Mouse (Mus musculus): ENCODE measurements around the gene Gemin7. TPM values are rescaled to one million over a fixed set of nuclear protein-coding genes. Genes with fewer than 3 reads are reported as not detected.

Gemin7 gene
- polyA plus RNA-seq, 1 experiment from 2014 or later, result 138 TPM

DNA sequence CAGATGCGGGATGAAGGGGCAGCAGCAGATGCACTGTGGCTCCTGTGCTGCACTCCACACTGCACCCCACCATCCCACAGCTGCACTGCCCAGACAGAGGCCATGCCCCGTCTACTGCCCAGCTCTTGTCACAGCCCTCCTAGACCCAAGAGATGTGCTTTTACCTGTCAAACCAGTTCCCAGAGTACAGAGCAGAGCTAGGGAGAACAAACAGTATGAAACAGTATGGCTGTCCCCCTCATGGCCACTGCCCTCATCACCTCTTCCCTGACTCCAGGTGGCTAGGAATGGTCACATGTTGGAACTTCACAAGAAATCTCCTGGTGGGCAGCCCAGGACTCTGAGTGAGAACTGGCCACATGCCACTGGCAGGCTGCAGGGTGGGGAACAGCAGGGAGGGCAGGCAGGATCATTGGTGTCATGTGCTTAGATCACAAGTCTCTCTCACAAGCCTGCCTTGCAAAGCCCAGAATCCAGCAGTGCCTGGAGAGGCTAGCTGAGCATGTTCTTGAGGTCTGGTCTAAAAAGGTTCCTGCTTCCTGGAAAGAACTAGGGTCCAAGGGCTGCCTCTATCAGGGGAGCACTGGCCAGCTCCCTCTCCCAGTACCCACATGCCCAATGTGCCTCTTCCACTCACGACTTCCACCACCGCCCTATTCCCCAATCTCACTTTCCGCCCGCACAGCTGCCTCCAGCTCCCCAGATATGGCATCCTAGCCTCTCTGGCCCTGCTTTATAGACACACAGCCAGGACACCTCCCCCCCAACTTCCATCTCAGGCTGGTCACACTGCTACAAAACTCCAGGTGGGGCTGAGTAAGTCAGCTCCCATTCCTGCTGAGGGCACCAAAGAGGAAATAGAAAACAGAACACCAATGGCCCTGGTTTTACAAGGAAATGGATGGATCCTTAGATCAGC is 19.2 kb downstream of the Gemin7 start:
- H3K36me3 ChIP-seq, result peaks cover 36% of the 10 kb centered on the region
- H3K27ac ChIP-seq, result no peak overlapping the region
- peak overlapping the region; percentile 99 for H3K4me2 ChIP-seq (replicated peaks)
- WGBS, result 97% methylated on average over 6 of the region's 6 CpGs
- peak overlapping the region; percentile 97; the same call in 1 of the 2 replicates for H3K9ac ChIP-seq (replicated peaks)
- H3K9me3 ChIP-seq, result no peaks in the 10 kb centered on the region
- ATAC-seq, result no peak
- H3K4me3 ChIP-seq (replicated peaks), result 0 out of 2 replicates have a peak overlapping the region, but pooled peaks have one; percentile 4
- H3K27me3 ChIP-seq, result no peaks in the 10 kb centered on the region
- peaks cover 52% of the 10 kb centered on the region for H3K4me1 ChIP-seq (replicated peaks)

- H3K27ac ChIP-seq, result no peak overlapping the region
- H3K4me1 ChIP-seq (replicated peaks), result peaks cover 48% of the 10 kb centered on the region
- peaks cover 45% of the 10 kb centered on the region for H3K36me3 ChIP-seq
- ATAC-seq, result no peak
- 97% methylated on average over 2 of the region's 2 CpGs for WGBS
- no peak overlapping the region for H3K4me3 ChIP-seq (replicated peaks)
- H3K9me3 ChIP-seq, result no peaks in the 10 kb centered on the region
- 0 out of 2 replicates have a peak overlapping the region, but pooled peaks have one; percentile 28 for H3K9ac ChIP-seq (replicated peaks)
- no peak overlapping the region for H3K4me2 ChIP-seq (replicated peaks)
- H3K27me3 ChIP-seq, result no peaks in the 10 kb centered on the region
Observed at GRCm38 (mm10) chr7:19557086-19557485, 20.3 kb downstream of the Gemin7 start.

DNA sequence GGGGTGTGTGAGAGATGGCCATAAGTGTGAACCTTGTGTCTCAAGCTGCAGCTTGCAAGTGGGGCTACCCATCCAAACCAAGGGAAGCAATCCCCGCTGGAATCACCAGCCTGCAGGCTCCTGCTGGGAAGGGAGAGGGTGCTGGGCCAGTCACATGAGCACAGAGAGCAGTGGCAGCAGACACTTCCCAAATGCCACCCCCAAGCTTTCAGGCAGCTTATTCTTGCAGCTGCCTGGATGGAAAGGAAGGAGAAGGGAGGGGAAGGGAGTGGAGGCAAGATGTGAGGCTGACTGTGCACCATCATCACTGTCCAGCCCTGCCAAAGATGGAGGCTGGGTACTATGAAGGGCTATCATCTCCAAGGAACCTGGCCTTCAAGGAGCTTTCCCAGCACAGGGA is 23.2 kb downstream of the Gemin7 start:
- no peak for ATAC-seq
- Histone ChIP-seq H3K36me3 (peaks cover 45% of the 10 kb centered on the region), H3K27ac (no peak overlapping the region), H3K9me3 (no peaks in the 10 kb centered on the region), H3K4me2 (replicated peaks) (no peak overlapping the region), H3K4me3 (replicated peaks) (no peak overlapping the region), H3K27me3 (no peaks in the 10 kb centered on the region), H3K9ac (replicated peaks) (no peak overlapping the region), H3K4me1 (replicated peaks) (peaks cover 27% of the 10 kb centered on the region)
- WGBS, result 75% methylated on average over 1 of the region's 1 CpGs

DNA sequence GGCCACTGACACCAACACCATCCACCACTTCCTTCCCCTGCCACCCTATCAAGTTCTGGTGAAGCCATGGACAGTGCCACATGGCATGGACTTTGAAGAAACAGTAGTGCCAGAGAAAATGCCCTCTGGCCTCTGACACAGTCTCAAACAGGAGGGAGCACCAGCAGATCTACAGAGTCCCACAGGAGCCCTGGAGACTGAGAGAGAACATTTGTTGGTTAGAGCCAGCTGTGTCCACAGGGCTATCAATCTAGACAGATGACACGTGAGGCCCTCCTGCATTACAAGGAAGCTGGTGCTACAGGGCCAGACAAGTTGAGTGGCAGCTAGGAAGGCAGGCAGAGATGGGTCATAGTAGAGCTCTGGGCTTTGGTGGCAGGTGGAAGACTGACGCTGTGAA is 25.0 kb downstream of the Gemin7 start:
- Histone ChIP-seq H3K4me1 (replicated peaks) (peaks cover 17% of the 10 kb centered on the region), H3K27me3 (no peaks in the 10 kb centered on the region), H3K4me3 (replicated peaks) (no peak overlapping the region), H3K27ac (no peak overlapping the region), H3K9me3 (no peaks in the 10 kb centered on the region), H3K4me2 (replicated peaks) (no peak overlapping the region), H3K36me3 (peaks cover 37% of the 10 kb centered on the region), H3K9ac (replicated peaks) (no peak overlapping the region)
- no peak for ATAC-seq
- WGBS, result 77% methylated on average over 2 of the region's 2 CpGs

- no peak overlapping the region for H3K9ac ChIP-seq (replicated peaks)
- WGBS, result 91% methylated on average over 5 of the region's 5 CpGs
- peaks cover 33% of the 10 kb centered on the region for H3K36me3 ChIP-seq
- no peak overlapping the region for H3K4me2 ChIP-seq (replicated peaks)
- no peaks in the 10 kb centered on the region for H3K9me3 ChIP-seq
- ATAC-seq, result no peak
- no peak overlapping the region for H3K4me3 ChIP-seq (replicated peaks)
- H3K4me1 ChIP-seq (replicated peaks), result peaks cover 11% of the 10 kb centered on the region; the same call in 1 of the 2 replicates
- H3K27ac ChIP-seq, result no peak overlapping the region
- H3K27me3 ChIP-seq, result no peaks in the 10 kb centered on the region
Observed at GRCm38 (mm10) chr7:19551634-19552033, 25.8 kb downstream of the Gemin7 start.

DNA sequence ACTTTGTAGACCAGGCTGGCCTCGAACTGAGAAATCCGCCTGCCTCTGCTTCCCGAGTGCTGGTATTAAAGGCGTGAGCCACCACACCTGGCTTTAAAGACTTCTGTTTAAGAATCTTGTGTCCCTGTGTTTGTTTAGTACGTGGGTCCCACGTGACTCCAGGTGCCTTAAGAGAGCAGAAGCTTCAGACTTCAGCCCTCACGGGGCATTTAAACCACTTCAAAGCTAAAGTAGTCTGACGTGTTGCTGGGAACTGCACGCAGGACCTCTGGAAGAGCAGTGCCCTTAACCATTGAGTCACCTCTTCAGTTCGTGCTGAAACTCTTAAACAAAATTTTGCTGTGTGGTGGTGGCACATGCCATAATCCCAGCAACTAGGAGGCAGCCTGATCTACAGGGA is 28.0 kb downstream of the Gemin7 start:
- H3K9ac ChIP-seq (replicated peaks), result no peak overlapping the region
- no peak overlapping the region for H3K4me3 ChIP-seq (replicated peaks)
- no peak overlapping the region for H3K4me2 ChIP-seq (replicated peaks)
- H3K9me3 ChIP-seq, result no peaks in the 10 kb centered on the region
- ATAC-seq, result no peak
- H3K27ac ChIP-seq, result no peak overlapping the region
- peaks cover 13% of the 10 kb centered on the region; the same call in 1 of the 2 replicates for H3K4me1 ChIP-seq (replicated peaks)
- no peaks in the 10 kb centered on the region for H3K27me3 ChIP-seq
- 92% methylated on average over 10 of the region's 10 CpGs for WGBS
- peaks cover 21% of the 10 kb centered on the region for H3K36me3 ChIP-seq

GRCm38 (mm10) chr7:19547344-19547969 is 29.9 kb downstream of the Gemin7 start:
- H3K4me3 ChIP-seq (replicated peaks), result no peak overlapping the region
- no peaks in the 10 kb centered on the region for H3K27me3 ChIP-seq
- peaks cover 3% of the 10 kb centered on the region; the same call in 1 of the 2 replicates for H3K36me3 ChIP-seq
- no peak for ATAC-seq
- H3K27ac ChIP-seq, result no peak overlapping the region
- peaks cover 19% of the 10 kb centered on the region for H3K4me1 ChIP-seq (replicated peaks)
- WGBS, result 66% methylated on average over 2 of the region's 2 CpGs
- no peak overlapping the region for H3K9ac ChIP-seq (replicated peaks)
- no peak overlapping the region for H3K4me2 ChIP-seq (replicated peaks)
- H3K9me3 ChIP-seq, result no peaks in the 10 kb centered on the region

DNA sequence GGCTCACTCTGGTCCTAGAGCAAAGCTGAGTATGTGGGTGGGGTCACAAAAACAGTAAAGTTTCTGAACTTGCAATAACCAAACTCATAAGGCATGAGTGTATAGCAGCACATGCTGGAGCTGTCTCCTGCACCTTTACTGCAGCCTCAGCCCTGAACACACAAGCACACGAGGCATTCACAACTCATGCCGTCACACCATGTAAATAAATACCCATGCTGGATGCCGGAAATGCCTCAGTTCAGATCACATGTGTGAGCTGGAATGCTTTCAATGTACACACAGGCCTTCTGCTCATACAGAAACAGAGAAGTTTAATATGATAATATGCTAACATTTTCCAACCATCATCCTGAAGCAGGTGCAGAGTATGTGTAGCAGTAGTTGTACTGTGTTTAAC is 31.4 kb downstream of the Gemin7 start:
- Histone ChIP-seq H3K27me3 (no peaks in the 10 kb centered on the region), H3K9ac (replicated peaks) (no peak overlapping the region; the same call in 1 of the 2 replicates), H3K4me2 (replicated peaks) (no peak overlapping the region), H3K36me3 (no peaks in the 10 kb centered on the region), H3K4me3 (replicated peaks) (no peak overlapping the region), H3K4me1 (replicated peaks) (peaks cover 33% of the 10 kb centered on the region), H3K27ac (no peak overlapping the region), H3K9me3 (no peaks in the 10 kb centered on the region)
- no peak for ATAC-seq
- WGBS, result 84% methylated on average over 3 of the region's 3 CpGs

- no peak overlapping the region for H3K27ac ChIP-seq
- no peak overlapping the region for H3K4me2 ChIP-seq (replicated peaks)
- no peaks in the 10 kb centered on the region for H3K9me3 ChIP-seq
- no peaks in the 10 kb centered on the region for H3K36me3 ChIP-seq
- ATAC-seq, result no peak
- no peak overlapping the region for H3K9ac ChIP-seq (replicated peaks)
- H3K27me3 ChIP-seq, result no peaks in the 10 kb centered on the region
- WGBS, result 64% methylated on average over 6 of the region's 6 CpGs
- H3K4me1 ChIP-seq (replicated peaks), result peaks cover 40% of the 10 kb centered on the region
- H3K4me3 ChIP-seq (replicated peaks), result no peak overlapping the region
Observed at GRCm38 (mm10) chr7:19543584-19543983, 33.8 kb downstream of the Gemin7 start.

- WGBS, result 61% methylated on average over 8 of the region's 8 CpGs
- H3K27ac ChIP-seq, result peak overlapping the region; percentile 59
Observed at GRCm38 (mm10) chr7:19542155-19542691, 35.2 kb downstream of the Gemin7 start.

GRCm38 (mm10) chr7:19541681-19542154 is 35.7 kb downstream of the Gemin7 start:
- Histone ChIP-seq H3K9me3 (no peaks in the 10 kb centered on the region), H3K4me1 (replicated peaks) (peaks cover 32% of the 10 kb centered on the region), H3K27ac (peak overlapping the region; percentile 59), H3K9ac (replicated peaks) (no peak overlapping the region; the same call in 1 of the 2 replicates), H3K4me2 (replicated peaks) (no peak overlapping the region), H3K27me3 (no peaks in the 10 kb centered on the region), H3K36me3 (no peaks in the 10 kb centered on the region; the same call in 1 of the 2 replicates), H3K4me3 (replicated peaks) (no peak overlapping the region)
- 73% methylated on average over 7 of the region's 7 CpGs for WGBS
- peak; percentile 46 for ATAC-seq

More at GRCm38 (mm10) chr7:19542155-19542691, 35.2 kb downstream of the Gemin7 start:
- Histone ChIP-seq H3K4me3 (replicated peaks) (no peak overlapping the region), H3K36me3 (no peaks in the 10 kb centered on the region; the same call in 1 of the 2 replicates), H3K4me2 (replicated peaks) (no peak overlapping the region), H3K27me3 (no peaks in the 10 kb centered on the region), H3K9ac (replicated peaks) (no peak overlapping the region; the same call in 1 of the 2 replicates), H3K4me1 (replicated peaks) (peaks cover 32% of the 10 kb centered on the region), H3K9me3 (no peaks in the 10 kb centered on the region)
- peak; percentile 88 for ATAC-seq

Data from midbrain, embryonic 13.5 days (tissue).